Mouse (Mus musculus) midbrain, embryonic 10.5 days (tissue): ENCODE results near the gene Olfr70. TPM values are rescaled to one million over a fixed set of nuclear protein-coding genes. Genes with fewer than 3 reads are reported as not detected.

ENCODE experiments used
- DNase-seq: peaks from one replicate; pipeline ENCODE4 v3.0.0-alpha.2; 2017; ENCODE audit warnings: low spot score
- H3K27ac ChIP-seq: fragments of 300-500 bp; sonication (generic); replicated peaks from 2 replicates; pipeline ENCODE4 v1.5.1; 2016; ENCODE audit warnings: mild to moderate bottlenecking
- H3K27me3 ChIP-seq: fragments of 300-500 bp; sonication (generic); 2 replicates; pipeline ENCODE4 v1.6.1; 2016; ENCODE audit warnings: low read depth, mild to moderate bottlenecking; ENCODE audit not compliant: poor library complexity, severe bottlenecking
- H3K36me3 ChIP-seq: fragments of 300-500 bp; sonication (generic); 2 replicates; pipeline ENCODE4 v1.6.1; 2016; ENCODE audit warnings: mild to moderate bottlenecking, moderate library complexity
- H3K4me1 ChIP-seq: fragments of 300-500 bp; sonication (generic); 2 replicates; pipeline ENCODE4 v1.6.1; 2016
- H3K4me3 ChIP-seq: fragments of 300-500 bp; sonication (generic); 2 replicates; pipeline ENCODE4 v1.5.1; 2016; ENCODE audit warnings: mild to moderate bottlenecking, moderate library complexity
- H3K9me3 ChIP-seq: fragments of 300-500 bp; sonication (generic); replicated peaks from 2 replicates; pipeline ENCODE4 v1.6.1; 2016; ENCODE audit warnings: mild to moderate bottlenecking
- whole genome bisulfite sequencing: fragments of 180-500 bp; shearing (Covaris S2); methylation state at CpG from one replicate; pipeline ENCODE4 v1.1.7; 2016; 5-methylcytosine and 5-hydroxymethylcytosine counted together
- polyA plus RNA-seq: library from polyadenylated mRNA; unstranded; fragments of >200 nt; fragmentation: Nextera tagmentation; extraction: Ambion mirVana; gene quantifications from 2 replicates; pipeline ENCODE4 v1.2.1, GENCODE M21; 2016

Gene Olfr70
- polyA plus RNA-seq, 1 experiment from 2014 or later, result not detected

DNA sequence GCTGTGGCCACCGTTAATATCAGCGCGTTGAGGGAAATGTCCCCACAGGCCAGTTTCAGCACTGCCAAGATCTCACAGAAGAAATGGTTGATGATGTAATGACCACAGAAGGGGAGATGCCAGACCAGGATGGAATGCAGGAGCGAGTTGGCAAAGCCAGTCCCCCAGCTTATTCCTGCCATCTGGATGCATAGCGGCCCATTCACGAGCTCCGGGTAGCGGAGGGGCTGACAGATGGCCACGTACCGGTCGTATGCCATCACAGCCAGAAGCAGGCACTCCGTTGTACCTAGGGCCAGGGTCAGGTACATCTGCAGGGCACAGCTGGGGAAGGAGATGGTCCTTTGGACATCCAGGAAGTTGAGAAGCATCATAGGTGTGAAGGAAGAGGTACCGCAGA, 4.0 kb downstream of the Olfr70 start:
- H3K27ac ChIP-seq, result no peak overlapping the region
- peaks cover 4% of the 10 kb centered on the region; the same call in 1 of the 2 replicates for H3K4me1 ChIP-seq
- H3K36me3 ChIP-seq, result no peaks in the 10 kb centered on the region
- no peaks in the 10 kb centered on the region for H3K27me3 ChIP-seq
- H3K4me3 ChIP-seq, result no peak overlapping the region
- 93% methylated on average over 13 of the region's 13 CpGs for WGBS
- H3K9me3 ChIP-seq, result no peaks in the 10 kb centered on the region
- DNase-seq, result no peak

DNA sequence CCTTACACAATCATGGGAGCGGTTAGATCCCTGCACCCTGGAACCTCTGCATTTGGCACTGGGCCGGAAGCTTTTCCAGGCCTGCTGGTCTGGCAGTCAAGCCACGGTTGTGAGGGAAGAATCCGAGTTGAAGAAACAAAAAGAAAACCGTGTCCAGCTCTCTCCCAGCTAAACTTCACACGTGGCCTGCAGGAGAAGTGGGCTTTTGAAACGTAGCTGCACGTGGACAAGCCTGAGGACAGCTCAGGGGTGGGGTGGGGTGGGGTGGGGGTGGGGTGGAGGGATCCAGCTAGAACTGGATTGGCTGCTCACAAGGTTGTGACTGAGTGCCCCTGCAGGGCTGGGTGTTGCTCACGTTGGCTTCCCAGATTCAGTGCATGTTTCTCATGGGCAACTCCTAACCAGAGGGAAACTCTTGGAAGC, 5.3 kb downstream of the Olfr70 start:
- Histone ChIP-seq H3K9me3 (no peaks in the 10 kb centered on the region), H3K27me3 (no peaks in the 10 kb centered on the region), H3K4me3 (no peak overlapping the region), H3K27ac (no peak overlapping the region), H3K4me1 (peaks cover 4% of the 10 kb centered on the region; the same call in 1 of the 2 replicates), H3K36me3 (peaks cover under 1% of the 10 kb centered on the region; the same call in 1 of the 2 replicates)
- no peak for DNase-seq
- 40% methylated on average over 9 of the region's 9 CpGs for WGBS

DNA sequence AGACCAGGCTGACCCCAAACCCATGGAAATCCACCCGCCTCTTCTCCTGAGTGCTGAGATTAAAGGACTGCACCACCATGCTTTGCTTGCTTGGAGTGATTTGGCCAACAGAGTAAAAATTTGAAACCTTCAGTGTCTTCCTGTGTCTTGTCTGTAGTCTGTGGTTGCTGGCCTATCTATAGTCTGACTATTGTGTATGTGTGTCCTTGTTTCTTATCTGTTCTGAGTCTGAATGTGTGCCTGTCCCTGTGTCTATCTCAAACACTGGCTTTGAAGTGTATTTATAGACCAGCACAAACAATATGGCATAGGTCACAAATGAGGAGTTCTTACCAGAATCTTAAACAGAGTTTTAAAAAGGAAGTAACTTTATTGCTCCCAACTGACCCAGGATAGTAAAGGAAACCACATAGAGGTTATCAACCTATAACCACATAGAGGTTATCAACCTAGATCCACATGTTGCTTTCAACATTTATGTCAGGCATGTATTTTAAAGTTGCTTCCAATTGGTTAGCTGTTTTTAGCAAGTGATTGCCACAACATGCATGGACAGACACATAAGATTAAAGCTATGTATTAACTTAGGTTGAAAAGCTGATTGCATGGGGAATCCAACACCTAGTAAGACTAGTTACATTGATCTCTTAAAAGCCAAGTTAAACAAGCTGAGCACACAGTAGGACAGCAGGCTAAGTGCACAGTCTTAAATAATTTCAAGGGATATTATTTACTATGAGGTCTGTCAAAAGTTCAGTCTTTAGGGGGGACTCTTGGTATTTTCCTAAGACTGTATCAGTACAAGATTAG, 6.0 kb downstream of the Olfr70 start:
- Histone ChIP-seq H3K4me1 (peaks cover 4% of the 10 kb centered on the region; the same call in 1 of the 2 replicates), H3K9me3 (no peaks in the 10 kb centered on the region), H3K4me3 (no peak overlapping the region), H3K27ac (no peak overlapping the region), H3K36me3 (peaks cover 7% of the 10 kb centered on the region), H3K27me3 (no peaks in the 10 kb centered on the region)
- WGBS, result 93% methylated on average over 1 of the region's 1 CpGs
- no peak for DNase-seq

DNA sequence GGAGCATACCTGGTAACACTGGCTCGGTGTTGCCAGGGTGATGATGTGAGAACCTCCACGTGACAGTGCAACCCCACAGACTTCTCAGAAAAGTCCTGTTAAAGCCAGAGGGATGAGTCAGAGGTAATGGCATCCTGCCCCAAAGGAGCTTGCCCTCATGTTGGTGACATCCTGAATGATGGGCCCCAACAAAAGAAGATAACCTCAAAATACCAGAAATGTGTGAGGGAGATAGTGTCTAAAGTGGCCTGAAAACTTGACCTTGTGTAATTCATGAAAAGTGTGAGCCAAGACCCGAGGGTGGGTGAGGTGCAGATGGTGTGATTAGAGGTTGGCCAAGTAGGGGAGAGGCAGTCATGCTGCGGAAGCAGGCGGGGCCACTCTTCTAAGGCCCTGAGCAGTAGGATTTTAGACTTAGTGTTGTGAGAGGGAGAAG, 6.8 kb downstream of the Olfr70 start:
- Histone ChIP-seq H3K9me3 (no peaks in the 10 kb centered on the region), H3K4me1 (peaks cover 4% of the 10 kb centered on the region; the same call in 1 of the 2 replicates), H3K4me3 (no peak overlapping the region), H3K27me3 (no peaks in the 10 kb centered on the region), H3K27ac (no peak overlapping the region), H3K36me3 (peaks cover 14% of the 10 kb centered on the region)
- no peak for DNase-seq
- WGBS, result 82% methylated on average over 5 of the region's 5 CpGs

DNA sequence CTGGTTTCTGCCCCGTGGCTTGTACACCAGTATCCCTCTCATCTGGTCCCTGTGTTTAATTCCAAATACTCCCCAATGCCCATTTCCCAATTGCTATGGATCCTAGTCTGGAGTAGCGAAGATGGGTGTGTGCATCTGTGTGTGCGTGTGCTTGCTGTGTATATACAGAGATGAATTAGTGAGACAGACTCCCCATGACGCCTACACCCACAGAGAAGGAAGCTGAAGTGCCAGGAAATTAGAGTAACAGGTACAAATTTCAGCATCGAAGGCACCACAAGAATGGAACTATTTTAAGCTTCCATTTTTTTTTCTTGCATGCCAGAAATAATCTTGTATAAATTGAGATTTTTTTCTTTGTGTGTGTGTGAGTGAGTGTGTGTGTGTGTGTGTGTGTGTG, 9.6 kb downstream of the Olfr70 start:
- WGBS, result 89% methylated on average over 5 of the region's 5 CpGs

DNA sequence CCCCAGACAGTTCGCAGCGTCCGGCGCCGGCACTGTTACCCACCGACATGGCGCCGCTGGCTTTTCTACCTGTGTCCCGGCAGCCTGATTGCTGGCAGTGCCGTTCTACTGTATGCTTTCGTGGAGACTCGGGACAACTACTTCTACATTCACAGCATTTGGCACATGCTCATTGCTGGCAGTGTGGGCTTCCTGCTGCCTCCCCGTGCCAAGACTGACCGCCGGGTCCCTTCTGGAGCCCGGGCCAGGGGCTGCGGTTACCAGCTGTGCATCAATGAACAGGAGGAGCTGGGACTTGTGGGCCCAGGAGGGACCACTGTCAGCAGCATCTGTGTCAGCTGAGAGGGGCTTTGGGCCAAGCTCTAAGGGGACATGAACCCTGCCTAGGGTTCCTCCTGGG, 10.6 kb downstream of the Olfr70 start:
- Histone ChIP-seq H3K27ac (no peak overlapping the region), H3K36me3 (peaks cover 28% of the 10 kb centered on the region), H3K9me3 (no peaks in the 10 kb centered on the region), H3K27me3 (no peaks in the 10 kb centered on the region), H3K4me3 (no peak overlapping the region), H3K4me1 (no peaks in the 10 kb centered on the region)
- WGBS, result 93% methylated on average over 17 of the region's 17 CpGs
- no peak for DNase-seq

More for the DNA sequence above, 9.6 kb downstream of the Olfr70 start:
- Histone ChIP-seq H3K27me3 (no peaks in the 10 kb centered on the region), H3K36me3 (peaks cover 18% of the 10 kb centered on the region), H3K4me1 (peaks cover 4% of the 10 kb centered on the region; the same call in 1 of the 2 replicates), H3K27ac (no peak overlapping the region), H3K9me3 (no peaks in the 10 kb centered on the region), H3K4me3 (no peak overlapping the region)
- DNase-seq, result no peak

DNA sequence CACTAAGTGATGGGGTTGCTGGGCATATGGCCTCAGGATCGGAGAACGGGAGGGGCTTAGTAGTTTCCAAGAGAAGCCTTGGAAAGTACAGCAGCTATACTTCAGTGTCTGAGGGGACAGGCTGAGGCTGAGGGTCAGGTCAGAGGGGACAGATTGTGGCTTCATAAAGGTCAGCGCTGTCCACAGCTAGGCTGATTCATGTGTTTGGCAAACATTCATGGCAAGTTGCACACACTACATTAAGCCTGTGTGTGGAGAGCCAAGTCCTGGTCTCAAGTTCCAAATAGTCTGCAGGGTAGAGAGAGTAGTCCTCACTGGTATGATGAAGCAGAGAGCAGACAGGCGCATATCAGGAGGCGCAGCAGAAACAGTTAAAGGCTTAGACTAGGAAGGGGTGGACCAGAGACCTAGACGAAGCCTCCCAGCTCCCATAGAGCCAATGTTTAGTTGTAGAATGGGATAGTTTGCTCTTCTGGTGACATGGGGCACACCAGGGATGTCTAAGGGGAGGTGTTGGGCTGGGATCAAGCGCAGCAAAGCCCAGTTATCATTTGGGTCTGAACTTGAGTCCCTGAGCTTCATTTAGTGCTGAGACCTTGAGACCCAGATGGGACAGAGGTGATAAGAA, 21.1 kb downstream of the Olfr70 start:
- Histone ChIP-seq H3K9me3 (no peaks in the 10 kb centered on the region), H3K4me1 (no peaks in the 10 kb centered on the region), H3K27ac (no peak overlapping the region), H3K36me3 (peaks cover 54% of the 10 kb centered on the region), H3K4me3 (no peak overlapping the region), H3K27me3 (no peaks in the 10 kb centered on the region)
- DNase-seq, result no peak
- 92% methylated on average over 7 of the region's 7 CpGs for WGBS

DNA sequence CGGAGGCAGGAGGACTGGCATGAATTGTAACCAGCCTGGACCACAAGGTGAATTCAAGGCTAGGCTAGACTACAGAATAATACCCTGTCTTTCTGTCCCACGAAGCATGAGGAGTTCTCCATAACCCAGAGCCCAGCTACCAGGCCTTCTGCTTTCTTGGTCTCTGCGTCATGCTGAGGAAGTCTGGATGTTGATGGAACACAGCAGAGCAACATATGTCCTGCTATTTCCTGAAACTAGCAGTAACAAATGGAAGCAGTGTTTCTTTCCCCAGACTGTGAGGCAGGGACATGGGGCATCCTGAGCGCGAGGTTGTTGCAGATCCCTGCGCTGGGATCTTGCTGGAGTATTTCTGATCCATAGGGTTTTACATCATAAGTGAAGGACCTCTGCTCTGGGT, 22.1 kb downstream of the Olfr70 start:
- Histone ChIP-seq H3K9me3 (no peaks in the 10 kb centered on the region), H3K36me3 (peaks cover 60% of the 10 kb centered on the region), H3K4me1 (no peaks in the 10 kb centered on the region), H3K4me3 (no peak overlapping the region), H3K27ac (no peak overlapping the region), H3K27me3 (no peaks in the 10 kb centered on the region)
- WGBS, result 86% methylated on average over 6 of the region's 6 CpGs
- DNase-seq, result no peak

DNA sequence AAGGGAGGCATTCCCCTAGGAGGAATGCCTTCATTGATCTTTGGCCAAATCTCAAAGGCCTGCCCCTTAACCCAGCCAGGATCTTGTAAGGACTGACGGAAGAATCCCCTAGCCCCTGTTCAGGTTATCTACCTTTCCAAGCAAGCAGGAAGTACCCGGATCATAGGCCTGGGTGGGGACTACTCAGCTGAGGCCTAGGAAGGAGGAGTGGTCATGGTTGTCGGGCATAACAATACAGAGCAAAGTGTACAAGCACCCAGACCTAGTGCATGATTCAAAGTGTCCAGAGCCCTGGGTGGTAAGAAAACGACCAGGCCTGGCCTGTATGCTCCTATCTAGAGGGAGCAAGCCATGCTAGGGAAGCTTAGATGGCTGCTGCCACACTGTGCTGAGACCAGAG, 25.0 kb downstream of the Olfr70 start:
- peaks cover 11% of the 10 kb centered on the region for H3K27me3 ChIP-seq
- no peak overlapping the region for H3K4me3 ChIP-seq
- no peak for DNase-seq
- H3K36me3 ChIP-seq, result peaks cover 39% of the 10 kb centered on the region
- no peak overlapping the region for H3K27ac ChIP-seq
- H3K4me1 ChIP-seq, result peaks cover 18% of the 10 kb centered on the region
- 82% methylated on average over 4 of the region's 4 CpGs for WGBS
- no peaks in the 10 kb centered on the region for H3K9me3 ChIP-seq

DNA sequence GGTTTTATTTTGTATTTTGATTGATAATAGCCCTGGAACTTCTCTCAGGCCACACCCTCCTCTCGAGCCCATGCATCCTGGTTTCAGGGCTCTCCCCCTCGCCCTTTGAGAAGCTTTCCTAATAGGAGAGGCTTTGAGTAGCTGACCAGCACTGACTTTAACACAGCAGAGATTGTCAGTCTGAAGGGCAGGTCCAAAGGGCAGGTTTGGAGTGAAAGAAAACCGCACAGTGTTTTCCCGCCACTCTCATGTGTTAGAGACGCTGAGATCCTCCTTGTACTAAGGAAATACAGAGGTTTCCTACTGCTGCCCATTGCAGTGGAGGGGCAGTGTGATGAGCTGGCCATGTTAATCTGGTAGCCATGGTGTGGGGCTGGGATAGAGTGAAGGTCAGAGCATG, 25.6 kb downstream of the Olfr70 start:
- WGBS, result 80% methylated on average over 5 of the region's 5 CpGs

DNA sequence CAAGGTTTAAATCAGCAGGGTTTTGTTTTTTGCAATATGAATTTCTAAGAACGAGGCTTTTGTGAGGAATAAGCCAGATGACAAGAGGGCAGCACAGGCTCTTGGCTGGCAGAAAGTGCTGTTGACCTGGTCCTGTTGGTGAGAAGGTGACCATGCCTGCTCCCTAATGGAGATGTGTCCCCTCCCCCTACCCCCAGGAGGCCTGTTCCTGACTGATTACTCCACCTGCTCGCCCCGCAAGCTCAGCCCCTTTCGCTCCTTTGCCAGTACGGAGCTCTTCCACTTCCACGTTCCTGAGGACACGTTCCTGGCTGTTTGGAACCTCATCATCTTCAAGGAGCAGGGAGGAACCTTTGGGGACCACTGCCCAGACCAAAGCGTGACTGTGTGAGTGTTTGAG, 26.9 kb downstream of the Olfr70 start:
- Histone ChIP-seq H3K36me3 (peaks cover 37% of the 10 kb centered on the region), H3K4me3 (no peak overlapping the region), H3K4me1 (peaks cover 32% of the 10 kb centered on the region), H3K9me3 (no peaks in the 10 kb centered on the region), H3K27ac (no peak overlapping the region), H3K27me3 (peaks cover 15% of the 10 kb centered on the region)
- 80% methylated on average over 8 of the region's 8 CpGs for WGBS
- DNase-seq, result no peak

More for the DNA sequence above, 25.6 kb downstream of the Olfr70 start:
- peaks cover 15% of the 10 kb centered on the region for H3K27me3 ChIP-seq
- H3K27ac ChIP-seq, result no peak overlapping the region
- no peaks in the 10 kb centered on the region for H3K9me3 ChIP-seq
- H3K36me3 ChIP-seq, result peaks cover 37% of the 10 kb centered on the region
- H3K4me3 ChIP-seq, result no peak overlapping the region
- peaks cover 24% of the 10 kb centered on the region for H3K4me1 ChIP-seq
- DNase-seq, result no peak

DNA sequence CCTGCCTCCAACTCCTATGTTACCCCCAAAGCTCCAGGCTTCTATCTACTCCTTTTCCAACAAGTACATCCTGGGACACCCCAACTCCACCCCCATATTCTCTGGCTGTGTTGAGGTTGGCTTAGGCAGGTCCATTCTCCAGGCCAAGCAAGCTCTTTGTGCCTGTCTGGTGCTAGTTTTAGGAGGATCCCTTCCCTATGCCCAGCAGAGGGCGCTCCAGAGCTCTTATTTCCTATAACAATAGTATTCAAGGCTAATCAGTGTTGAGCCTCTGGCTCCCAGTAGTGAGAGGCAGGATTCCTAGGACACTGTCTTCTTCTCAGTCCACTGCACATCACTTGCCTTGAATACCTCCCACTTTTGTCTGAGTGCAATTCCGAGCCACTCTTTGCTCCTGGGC, 28.5 kb downstream of the Olfr70 start:
- H3K27ac ChIP-seq, result 0 out of 2 replicates have a peak overlapping the region, but pooled peaks have one; percentile 49
- H3K36me3 ChIP-seq, result peaks cover 24% of the 10 kb centered on the region
- peaks cover 31% of the 10 kb centered on the region for H3K27me3 ChIP-seq
- H3K9me3 ChIP-seq, result no peaks in the 10 kb centered on the region
- H3K4me1 ChIP-seq, result peaks cover 37% of the 10 kb centered on the region
- 3% methylated on average over 2 of the region's 2 CpGs for WGBS
- peak; percentile 89 for DNase-seq
- no peak overlapping the region for H3K4me3 ChIP-seq

DNA sequence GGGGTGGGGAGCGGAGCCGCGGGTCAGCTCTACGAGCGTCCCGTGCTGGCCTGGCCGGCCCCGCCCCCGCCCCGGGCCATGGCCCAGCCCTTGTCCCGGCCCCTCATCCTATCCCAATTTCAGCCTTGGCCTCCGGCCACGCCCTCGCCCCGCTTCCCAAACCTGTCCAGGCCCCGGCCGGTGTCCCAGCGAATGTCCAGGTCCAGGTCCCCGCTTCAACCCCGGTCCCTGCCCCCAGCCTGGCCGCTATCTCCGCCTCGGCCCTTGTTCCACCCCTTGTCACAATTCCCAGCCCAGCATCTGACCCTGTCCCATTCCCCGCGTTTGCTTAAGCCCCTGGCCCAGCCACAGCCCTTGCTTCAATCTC, 31.2 kb downstream of the Olfr70 start:
- H3K9me3 ChIP-seq, result no peaks in the 10 kb centered on the region
- H3K4me3 ChIP-seq, result peak overlapping the region; percentile 82
- peaks cover 5% of the 10 kb centered on the region; the same call in 1 of the 2 replicates for H3K36me3 ChIP-seq
- peaks cover 58% of the 10 kb centered on the region for H3K27me3 ChIP-seq
- under 1% methylated on average over 23 of the region's 25 CpGs for WGBS
- no peak for DNase-seq
- H3K27ac ChIP-seq, result peak overlapping the region; percentile 93
- peaks cover 43% of the 10 kb centered on the region for H3K4me1 ChIP-seq
